Mouse (Mus musculus) neural tube, embryonic 14.5 days (tissue): ENCODE data around the gene Gm15293. TPM values are rescaled to one million over a fixed set of nuclear protein-coding genes. Genes with fewer than 3 reads are reported as not detected.
"Not testable (repeated sequence)": the region's sequence is repeated elsewhere in the genome, so short reads cannot be mapped to it uniquely, and the experiment has no call there.

ENCODE experiments used
- ATAC-seq: fragments of 200-750 bp; cut with Nextera tagmentation; 2 replicates; pipeline ENCODE4 v1.8.0; 2017; ENCODE audit warnings: low read depth, mild to moderate bottlenecking, moderate TSS enrichment, moderate library complexity
- H3K27ac ChIP-seq: fragments of 300-500 bp; sonication (generic); 2 replicates; pipeline ENCODE4 v1.5.1; 2014; ENCODE audit warnings: low read depth, mild to moderate bottlenecking, control low read depth, low read length, moderate library complexity, mixed read lengths
- H3K27me3 ChIP-seq: fragments of 300-500 bp; sonication (generic); 2 replicates; pipeline ENCODE4 v1.6.1; 2014; ENCODE audit warnings: low read length; ENCODE audit not compliant: control insufficient read depth, insufficient read depth
- H3K36me3 ChIP-seq: fragments of 300-500 bp; sonication (generic); 2 replicates; pipeline ENCODE4 v1.6.1; 2014; ENCODE audit warnings: low read length, mixed read lengths; ENCODE audit not compliant: control insufficient read depth, insufficient read depth
- H3K4me1 ChIP-seq: fragments of 300-500 bp; sonication (generic); 2 replicates; pipeline ENCODE4 v1.6.1; 2014; ENCODE audit warnings: low read length; ENCODE audit not compliant: control insufficient read depth, insufficient read depth
- H3K4me2 ChIP-seq: fragments of 300-500 bp; sonication (generic); 2 replicates; pipeline ENCODE4 v1.6.1; 2014; ENCODE audit warnings: mild to moderate bottlenecking, low read depth, low read length, control low read depth
- H3K4me3 ChIP-seq: fragments of 300-500 bp; sonication (generic); 2 replicates; pipeline ENCODE4 v1.5.1; 2014; ENCODE audit warnings: low read depth, low read length, control low read depth, mixed read lengths
- H3K9ac ChIP-seq: fragments of 300-500 bp; sonication (generic); replicated peaks from 2 replicates; pipeline ENCODE4 v1.6.1; 2014; ENCODE audit warnings: low read depth, mild to moderate bottlenecking, control low read depth, low read length, mixed read lengths
- H3K9me3 ChIP-seq: fragments of 300-500 bp; sonication (generic); 2 replicates; pipeline ENCODE4 v1.6.1; 2016; ENCODE audit warnings: low read length; ENCODE audit not compliant: control insufficient read depth
- WGBS: fragments of 180-500 bp; shearing (Covaris S2); extraction: QIAGEN DNeasy Blood & Tissue Kit; methylation state at CpG from one replicate; pipeline ENCODE4 v1.1.7; 2014; 5-methylcytosine and 5-hydroxymethylcytosine counted together
- polyA plus RNA-seq: library from polyadenylated mRNA; unstranded; fragments of >200 nt; fragmentation: Nextera tagmentation; extraction: Ambion mirVana; gene quantifications from 2 replicates; pipeline ENCODE4 v1.2.1, GENCODE M21; 2014

Gm15293 gene
- not detected in 2 replicates for polyA plus RNA-seq

GRCm38 (mm10) chr8:21201261-21201660, at the start of gene Gm15293:
Gene Gm15293 (plus strand): TSS chr8:21201561.
- WGBS = no CpG with 5 or more reads among the region's 1 CpGs
- not testable (repeated sequence) for H3K27me3 ChIP-seq, H3K4me1 ChIP-seq, H3K9me3 ChIP-seq, H3K4me3 ChIP-seq, ATAC-seq, H3K27ac ChIP-seq, H3K4me2 ChIP-seq, H3K36me3 ChIP-seq, H3K9ac ChIP-seq

- no CpG with 5 or more reads among the region's 1 CpGs for WGBS
- not testable (repeated sequence) for H3K27ac ChIP-seq, H3K9me3 ChIP-seq, H3K4me2 ChIP-seq, H3K27me3 ChIP-seq, H3K36me3 ChIP-seq, H3K4me1 ChIP-seq, H3K9ac ChIP-seq, H3K4me3 ChIP-seq, ATAC-seq
Measured at GRCm38 (mm10) chr8:21161977-21162376, 39.4 kb upstream of the Gm15293 start, which contains the start of gene Defa22. Gene Defa22 (plus strand): TSS chr8:21162277.

GRCm38 (mm10) chr8:21191314-21191713, 10.0 kb upstream of the Gm15293 start, which contains the start of gene Defa31:
Gene Defa31 (plus strand): TSS chr8:21191614.
- not testable (repeated sequence) for H3K4me1 ChIP-seq, H3K4me2 ChIP-seq, H3K27ac ChIP-seq, H3K36me3 ChIP-seq, H3K9me3 ChIP-seq, H3K4me3 ChIP-seq, H3K27me3 ChIP-seq, H3K9ac ChIP-seq, ATAC-seq
- no CpG with 5 or more reads among the region's 1 CpGs for WGBS

Other genes with a start within 250 kb of the Gm15293 start
- not detected in 2 replicates for gene Defa21, start 176.0 kb upstream of the Gm15293 start, polyA plus RNA-seq
- not detected in 2 replicates for gene Defa23, start 146.5 kb upstream of the Gm15293 start, polyA plus RNA-seq
- gene Defa35, start 136.5 kb upstream of the Gm15293 start, polyA plus RNA-seq = not detected in 2 replicates
- gene Defa25, start 117.1 kb upstream of the Gm15293 start, polyA plus RNA-seq = not detected in 2 replicates
- not detected in 2 replicates for gene Gm14851, start 105.5 kb upstream of the Gm15293 start, polyA plus RNA-seq
- not detected in 2 replicates for gene Defa30, start 66.9 kb upstream of the Gm15293 start, polyA plus RNA-seq
- gene Defa22, start 39.3 kb upstream of the Gm15293 start, polyA plus RNA-seq = not detected in 2 replicates
- not detected in 2 replicates for gene Defa31, start 9.9 kb upstream of the Gm15293 start, polyA plus RNA-seq
- gene Gm15292, start 48.2 kb downstream of the Gm15293 start, polyA plus RNA-seq = not detected in 2 replicates
- gene Defa27, start 114.0 kb downstream of the Gm15293 start, polyA plus RNA-seq = not detected in 2 replicates
- gene Defa29, start 125.5 kb downstream of the Gm15293 start, polyA plus RNA-seq = not detected in 2 replicates
- not detected in 2 replicates for gene Defa2, start 177.0 kb downstream of the Gm15293 start, polyA plus RNA-seq
- gene Defa33, start 190.2 kb downstream of the Gm15293 start, polyA plus RNA-seq = not detected in 2 replicates
- gene Defa36, start 225.8 kb downstream of the Gm15293 start, polyA plus RNA-seq = not detected in 2 replicates